Mouse (Mus musculus) liver, postnatal 0 days (tissue): Measurements from ENCODE around the gene Slc25a39.

Experiments
- CTCF ChIP-seq: sonication (generic); IDR thresholded peaks from 2 replicates; pipeline ENCODE4 v1.5.1; 2016; ENCODE audit warnings: antibody characterized with exemption, low read depth
- EP300 ChIP-seq: IDR thresholded peaks from 2 replicates; pipeline ENCODE4 v1.6.1; 2016; ENCODE audit warnings: antibody characterized with exemption, low read depth, mild to moderate bottlenecking

- TF ChIP-seq EP300, result no peak
- TF ChIP-seq CTCF, result no peak
Measured at GRCm38 (mm10) chr11:102367504-102368280, 40.1 kb downstream of the Slc25a39 start.
